In genomic region chr1:180433796-180434566, GRCm38 (mm10) we compare ENCODE assay signal across 8 mouse cellular contexts. TPM values are rescaled to one million over a fixed set of nuclear protein-coding genes. Genes with fewer than 3 reads are reported as not detected.
A peak's percentile ranks its signal among the peaks of the same experiment; 100 is the strongest.
DNase-seq lines count a peak whose midpoint lies in the region; ATAC-seq and TF ChIP-seq lines count a peak whose summit lies in the region.

No protein-coding gene starts in this region.

- H3K36me3 ChIP-seq in heart, adult 2 months (ENCODE audit: control insufficient read depth, insufficient read depth, low read length): no peaks in the 10 kb centered on the region
- H3K36me3 ChIP-seq in heart, embryonic 11.5 days (ENCODE audit: control insufficient read depth, insufficient read depth, low read length): no peaks in the 10 kb centered on the region
- no peaks in the 10 kb centered on the region for H3K36me3 ChIP-seq in forebrain, embryonic 11.5 days (ENCODE audit: control insufficient read depth, insufficient read depth, low read length)
- no peaks in the 10 kb centered on the region for H3K36me3 ChIP-seq in hindbrain, embryonic 14.5 days (replicated peaks; ENCODE audit: control insufficient read depth, insufficient read depth)
- no peaks in the 10 kb centered on the region for H3K36me3 ChIP-seq in small intestine, adult 2 months (ENCODE audit: control insufficient read depth, insufficient read depth, low read length)

- peak; percentile 92 for TF ChIP-seq CTCF in heart, adult 2 months (IDR thresholded peaks at IDR 0.05)
- peak; percentile 85 for TF ChIP-seq CTCF in small intestine, adult 2 months (IDR thresholded peaks at IDR 0.05; ENCODE audit: extremely low read depth, insufficient read length, insufficient replicate concordance, low read depth, low read length)

- intact Hi-C loops in heart, adult 2 months (cut with DNase I): loop anchor here (1.0 to 2.0 kb wide), 3 partner anchors 50 to 331 kb away; no protein-coding TSS in a partner anchor
- intact Hi-C loops in left cerebral cortex, postnatal 25 days (cut with DNase I): loop anchor here (1.0 kb wide), 3 partner anchors 46 to 330 kb away; no protein-coding TSS in a partner anchor

- no peak overlapping the region for H3K4me3 ChIP-seq in heart, adult 2 months
- no peak overlapping the region for H3K4me3 ChIP-seq in heart, embryonic 11.5 days (ENCODE audit: low read depth, low read length)
- H3K4me3 ChIP-seq in forebrain, embryonic 11.5 days (ENCODE audit: low read depth, low read length): no peak overlapping the region
- no peak overlapping the region for H3K4me3 ChIP-seq in hindbrain, embryonic 14.5 days (replicated peaks; ENCODE audit: low read length)
- H3K4me3 ChIP-seq in small intestine, adult 2 months (ENCODE audit: low read depth, low read length): no peak overlapping the region

- H3K27me3 ChIP-seq in heart, adult 2 months (ENCODE audit: control insufficient read depth, insufficient read depth, low read length): no peaks in the 10 kb centered on the region
- peaks cover 47% of the 10 kb centered on the region for H3K27me3 ChIP-seq in heart, embryonic 11.5 days (ENCODE audit: control insufficient read depth, insufficient read depth, low read length)
- no peaks in the 10 kb centered on the region for H3K27me3 ChIP-seq in forebrain, embryonic 11.5 days (ENCODE audit: control insufficient read depth, insufficient read depth, low read length)
- no peaks in the 10 kb centered on the region for H3K27me3 ChIP-seq in hindbrain, embryonic 14.5 days (ENCODE audit: control insufficient read depth, insufficient read depth, low read length)
- peaks cover 4% of the 10 kb centered on the region for H3K27me3 ChIP-seq in small intestine, adult 2 months (ENCODE audit: control insufficient read depth, insufficient read depth, low read length)

- TF ChIP-seq POLR2A in heart, adult 2 months (IDR thresholded peaks at IDR 0.05; ENCODE audit: insufficient read depth, low read depth, low read length): no peak
- no peak for TF ChIP-seq POLR2A in small intestine, adult 2 months (IDR thresholded peaks at IDR 0.05; ENCODE audit: low read depth, low read length)

- no peak overlapping the region for H3K27ac ChIP-seq in heart, adult 2 months
- no peak overlapping the region for H3K27ac ChIP-seq in heart, embryonic 11.5 days (ENCODE audit: low read depth, low read length)
- no peak overlapping the region for H3K27ac ChIP-seq in forebrain, embryonic 11.5 days (ENCODE audit: low read depth, low read length)
- no peak overlapping the region for H3K27ac ChIP-seq in hindbrain, embryonic 14.5 days
- no peak overlapping the region for H3K27ac ChIP-seq in small intestine, adult 2 months (ENCODE audit: insufficient read depth, low read depth, low read length)

- no peaks in the 10 kb centered on the region for H3K9me3 ChIP-seq in heart, embryonic 11.5 days (replicated peaks; ENCODE audit: control insufficient read depth, low read length)
- no peaks in the 10 kb centered on the region for H3K9me3 ChIP-seq in forebrain, embryonic 11.5 days (ENCODE audit: control insufficient read depth, low read length)
- no peaks in the 10 kb centered on the region for H3K9me3 ChIP-seq in hindbrain, embryonic 14.5 days (ENCODE audit: control insufficient read depth, low read length)

- DNase-seq in heart, adult 2 months: peak; percentile 57 to 61
- DNase-seq in c-Kit-positive CD71-negative TER-119-negative erythroid progenitor cells, embryonic 14.5 days (ENCODE audit: low read depth): peak; percentile 54
- DNase-seq in forebrain, embryonic 11.5 days (ENCODE audit: low spot score): peak; percentile 84
- peak; percentile 90 for DNase-seq in hindbrain, embryonic 14.5 days (ENCODE audit: low spot score)
- DNase-seq in left cerebral cortex, postnatal 25 days (ENCODE audit: low spot score in 2 of 2): peak; percentile 74 to 83

- H3K79me2 ChIP-seq in heart, adult 2 months (replicated peaks; ENCODE audit: control insufficient read depth, insufficient read depth, low read length): no peaks in the 10 kb centered on the region

- ATAC-seq in heart, embryonic 11.5 days (replicated peaks; ENCODE audit: insufficient number of reproducible peaks, low FRiP score, low TSS enrichment): no peak; the same call in 1 of the 2 replicates
- peak; percentile 83 for ATAC-seq in forebrain, embryonic 11.5 days (replicated peaks; ENCODE audit: low FRiP score)
- ATAC-seq in hindbrain, embryonic 14.5 days (ENCODE audit: low FRiP score): peak; percentile 89
- peak; percentile 66 for ATAC-seq in megakaryocyte progenitor cell, adult 5-6 weeks (replicated peaks; ENCODE audit: poor library complexity)

- WGBS in heart, adult 2 months: 15% methylated on average over 7 of the region's 7 CpGs
- 19% methylated on average over 7 of the region's 7 CpGs for WGBS in heart, embryonic 11.5 days (ENCODE audit: insufficient replicate concordance)
- 19% methylated on average over 7 of the region's 7 CpGs for WGBS in forebrain, embryonic 11.5 days
- 16% methylated on average over 7 of the region's 7 CpGs for WGBS in hindbrain, embryonic 14.5 days
- WGBS in small intestine, adult 2 months: 15% methylated on average over 7 of the region's 7 CpGs

- H3K4me1 ChIP-seq in heart, adult 2 months (ENCODE audit: control insufficient read depth, insufficient read depth, low read length): peaks cover under 1% of the 10 kb centered on the region; the same call in 1 of the 2 replicates
- 0 out of 2 replicates have a peak, but pooled peaks cover 5% of the 10 kb centered on the region for H3K4me1 ChIP-seq in heart, embryonic 11.5 days (ENCODE audit: control insufficient read depth, insufficient read depth, low read length)
- peaks cover 11% of the 10 kb centered on the region; the same call in 1 of the 2 replicates for H3K4me1 ChIP-seq in forebrain, embryonic 11.5 days (replicated peaks; ENCODE audit: control insufficient read depth, insufficient read depth, low read length)
- H3K4me1 ChIP-seq in hindbrain, embryonic 14.5 days (replicated peaks; ENCODE audit: control insufficient read depth, insufficient read depth, low read length): peaks cover 13% of the 10 kb centered on the region
- H3K4me1 ChIP-seq in small intestine, adult 2 months (ENCODE audit: control insufficient read depth, insufficient read depth, insufficient read length, low read length): no peaks in the 10 kb centered on the region

- TF ChIP-seq EP300 in heart, adult 2 months (IDR thresholded peaks at IDR 0.05; ENCODE audit: insufficient read depth, low read depth, low read length): peak; percentile 98

- no peak overlapping the region for H3K4me2 ChIP-seq in heart, embryonic 11.5 days
- no peak overlapping the region for H3K4me2 ChIP-seq in forebrain, embryonic 11.5 days (ENCODE audit: low read depth, low read length, severe bottlenecking)
- H3K4me2 ChIP-seq in hindbrain, embryonic 14.5 days (replicated peaks): no peak overlapping the region

- no peak overlapping the region for H3K9ac ChIP-seq in heart, adult 2 months (ENCODE audit: low read depth, low read length)
- no peak overlapping the region for H3K9ac ChIP-seq in heart, embryonic 11.5 days (ENCODE audit: low read depth, low read length)
- no peak overlapping the region for H3K9ac ChIP-seq in forebrain, embryonic 11.5 days (ENCODE audit: low read length)
- H3K9ac ChIP-seq in hindbrain, embryonic 14.5 days: no peak overlapping the region; the same call in 1 of the 2 replicates

RNA-seq across cellular contexts. Expression of gene Stum, which starts 49.3 kb away (rescaled TPM):
- total RNA-seq in heart, adult 2 months (2021): 1 to 10 TPM; 2.0 to 2.8 TPM
- 3.7 and 6.0 TPM in 2 replicates for polyA plus RNA-seq in heart, adult 2 months (2012; rRNA removed)
- polyA plus RNA-seq in heart, embryonic 11.5 days (2014; fragmentation: Nextera tagmentation; extraction: Ambion mirVana): 0.11 and 0.34 TPM in 2 replicates
- 0.55 and 1.1 TPM in 2 replicates for polyA plus RNA-seq in forebrain, embryonic 11.5 days (2014; fragmentation: Nextera tagmentation; extraction: Ambion mirVana)
- 15.6 and 16.1 TPM in 2 replicates for polyA plus RNA-seq in hindbrain, embryonic 14.5 days (2014; fragmentation: Nextera tagmentation; extraction: Ambion mirVana)
- total RNA-seq in left cerebral cortex, postnatal 25 days (2021): 100 to 1,000 TPM; 157 to 180 TPM
- total RNA-seq in megakaryocyte progenitor cell, adult 5-6 weeks (2015): not detected in 2 replicates
- not detected in 2 replicates for total RNA-seq in megakaryocyte progenitor cell, adult 5-6 weeks (2017)
- 14.8 and 15.0 TPM in 2 replicates for polyA plus RNA-seq in small intestine, adult 2 months (2012; rRNA removed)
